Mouse (Mus musculus) embryonic fibroblast, embryonic 13.5 days (primary cell): ENCODE data around the gene Kctd4. TPM values are rescaled to one million over a fixed set of nuclear protein-coding genes. Genes with fewer than 3 reads are reported as not detected.
A peak's percentile ranks its signal among the peaks of the same experiment; 100 is the strongest.
"Not testable (repeated sequence)": the region's sequence is repeated elsewhere in the genome, so short reads cannot be mapped to it uniquely, and the experiment has no call there.

Experiments
- H3K27ac ChIP-seq: 2 replicates; pipeline ENCODE4 v1.5.1; 2012; ENCODE audit warnings: low read length, control low read depth, inconsistent platforms; ENCODE audit not compliant: insufficient read depth
- H3K4me1 ChIP-seq: 2 replicates; pipeline ENCODE4 v1.6.1; 2011; ENCODE audit warnings: low read length; ENCODE audit not compliant: control insufficient read depth, insufficient read depth
- H3K4me3 ChIP-seq: 2 replicates; pipeline ENCODE4 v1.5.1; 2011; ENCODE audit warnings: mild to moderate bottlenecking, control low read depth, low read length; ENCODE audit not compliant: insufficient read depth
- CTCF ChIP-seq: IDR thresholded peaks from 2 replicates; pipeline ENCODE4 v1.5.1; 2011; ENCODE audit warnings: mild to moderate bottlenecking, control low read depth, low read length, moderate library complexity, borderline replicate concordance; ENCODE audit not compliant: insufficient read depth
- POLR2A ChIP-seq: IDR thresholded peaks from 2 replicates; pipeline ENCODE4 v1.6.1; 2011; ENCODE audit warnings: low read depth, mild to moderate bottlenecking, control low read depth, low read length, moderate library complexity
- polyA plus RNA-seq: library from polyadenylated mRNA; stranded (reverse); fragments of >200 nt; gene quantifications from 2 replicates; pipeline ENCODE4 v1.2.4, GENCODE M21; 2011; ENCODE audit warnings: low read depth; ENCODE audit not compliant: missing spikeins, insufficient read length

Gene Kctd4
- 0.12 TPM in 1 of 2 replicates, not detected in the other for polyA plus RNA-seq

- TF ChIP-seq CTCF = no peak
- TF ChIP-seq POLR2A = no peak
- Histone ChIP-seq H3K4me1 (peaks cover 8% of the 10 kb centered on the region), H3K27ac (no peak within 1 kb of the TSS), H3K4me3 (no peak within 1 kb of the TSS)
Measured at GRCm38 (mm10) chr14:75954766-75955165, at the start of gene Kctd4. Gene Kctd4, plus strand, starts transcription at chr14:75955009.

DNA sequence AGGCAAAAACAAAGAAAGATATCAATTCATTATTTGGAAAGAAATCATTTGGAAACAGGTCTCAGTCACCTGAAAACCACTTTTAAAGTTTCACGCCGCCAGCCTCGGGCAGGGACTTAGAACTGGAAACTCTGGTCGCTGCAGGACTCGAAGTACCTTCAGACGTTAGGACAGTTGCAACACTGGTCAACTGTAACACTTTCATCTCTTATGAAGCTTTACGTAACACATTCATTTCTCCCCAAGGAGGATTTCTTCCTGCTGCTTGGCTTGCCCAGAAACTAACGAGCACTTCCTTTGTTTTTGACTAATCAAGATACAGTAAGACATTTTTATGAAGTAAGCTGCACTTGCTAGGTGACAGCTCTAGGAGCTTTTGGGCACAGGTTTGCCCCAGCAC lies 47.9 kb upstream of the Kctd4 start:
- Histone ChIP-seq H3K27ac (no peak overlapping the region), H3K4me3 (no peak overlapping the region), H3K4me1 (peaks cover 6% of the 10 kb centered on the region)
- TF ChIP-seq CTCF (no peak), POLR2A (no peak)

- TF ChIP-seq POLR2A = no peak
- no peak for TF ChIP-seq CTCF
- H3K4me3 ChIP-seq = no peak overlapping the region
- H3K4me1 ChIP-seq = no peaks in the 10 kb centered on the region
- no peak overlapping the region for H3K27ac ChIP-seq
Measured at GRCm38 (mm10) chr14:75911968-75912367, 42.8 kb upstream of the Kctd4 start.

- Histone ChIP-seq H3K27ac (no peak overlapping the region), H3K4me1 (no peaks in the 10 kb centered on the region), H3K4me3 (no peak overlapping the region)
- TF ChIP-seq POLR2A (no peak), CTCF (no peak)
Measured at GRCm38 (mm10) chr14:75912665-75913064, 42.1 kb upstream of the Kctd4 start.

GRCm38 (mm10) chr14:75923314-75924052 lies 31.3 kb upstream of the Kctd4 start:
- no peak overlapping the region for H3K4me3 ChIP-seq
- TF ChIP-seq CTCF (no peak), POLR2A (no peak)
- H3K4me1 ChIP-seq = peaks cover 4% of the 10 kb centered on the region; the same call in 1 of the 2 replicates
- no peak overlapping the region for H3K27ac ChIP-seq

DNA sequence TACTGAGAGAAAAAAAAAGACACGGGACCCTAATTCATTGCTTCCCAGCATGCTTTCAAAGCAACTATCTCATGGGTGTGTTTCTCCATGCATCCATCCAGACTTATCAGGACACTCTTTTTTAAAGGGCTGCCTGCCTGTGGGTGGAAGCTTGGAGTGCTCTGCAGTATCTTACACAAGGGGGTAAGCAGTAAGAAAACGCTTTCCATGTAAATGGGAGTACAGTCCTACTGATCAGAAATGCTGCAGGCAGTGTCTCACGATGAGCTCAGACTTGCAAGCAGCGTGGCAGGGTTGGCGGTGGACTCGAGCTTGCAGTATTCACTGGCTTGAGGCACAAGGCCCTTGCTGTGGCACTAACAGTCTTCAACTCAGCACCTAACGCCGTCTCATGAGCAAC lies 25.1 kb upstream of the Kctd4 start:
- H3K4me3 ChIP-seq, H3K4me1 ChIP-seq, H3K27ac ChIP-seq: not testable (repeated sequence)

GRCm38 (mm10) chr14:75931266-75931665 lies 23.5 kb upstream of the Kctd4 start:
- no peak overlapping the region for H3K4me3 ChIP-seq
- no peak for TF ChIP-seq POLR2A
- no peak for TF ChIP-seq CTCF
- H3K27ac ChIP-seq = no peak overlapping the region
- H3K4me1 ChIP-seq = no peaks in the 10 kb centered on the region

GRCm38 (mm10) chr14:75934359-75934758 lies 20.4 kb upstream of the Kctd4 start:
- no peak overlapping the region for H3K4me3 ChIP-seq
- H3K27ac ChIP-seq = no peak overlapping the region
- peaks cover 7% of the 10 kb centered on the region for H3K4me1 ChIP-seq
- TF ChIP-seq CTCF = no peak
- no peak for TF ChIP-seq POLR2A

GRCm38 (mm10) chr14:75937714-75938113 lies 17.1 kb upstream of the Kctd4 start:
- TF ChIP-seq CTCF = no peak
- Histone ChIP-seq H3K27ac (peak overlapping the region; percentile 98), H3K4me1 (peaks cover 8% of the 10 kb centered on the region), H3K4me3 (no peak overlapping the region)

GRCm38 (mm10) chr14:75941500-75941899 lies 13.3 kb upstream of the Kctd4 start:
- H3K27ac ChIP-seq = no peak overlapping the region
- no peak for TF ChIP-seq POLR2A
- TF ChIP-seq CTCF = no peak
- peaks cover 8% of the 10 kb centered on the region for H3K4me1 ChIP-seq
- no peak overlapping the region for H3K4me3 ChIP-seq

DNA sequence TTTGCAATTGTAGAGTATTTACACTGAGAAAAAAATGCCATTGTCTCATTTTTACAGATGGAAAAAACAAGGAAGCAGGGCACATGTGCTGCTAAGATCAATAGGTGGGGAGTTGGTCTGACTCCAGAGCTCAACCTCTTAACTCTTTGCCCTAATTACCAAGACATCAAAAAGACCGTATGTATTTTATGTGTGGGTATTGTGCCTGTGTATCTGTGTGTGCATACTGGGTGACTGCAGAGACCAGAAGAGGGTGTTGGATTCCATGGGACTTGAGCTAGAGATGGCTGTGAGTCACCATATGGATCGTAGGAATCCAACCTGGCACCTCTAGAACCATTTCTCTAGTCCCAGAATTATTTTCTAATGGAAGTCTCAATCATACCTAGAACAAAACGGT lies 12.4 kb upstream of the Kctd4 start:
- TF ChIP-seq POLR2A = no peak
- TF ChIP-seq CTCF = no peak
- peaks cover 8% of the 10 kb centered on the region for H3K4me1 ChIP-seq
- H3K4me3 ChIP-seq = no peak overlapping the region
- H3K27ac ChIP-seq = no peak overlapping the region
